Mouse (Mus musculus) neural tube, embryonic 10.5 days (tissue): Measurements from ENCODE around the gene Tbp.

Experiments
- DNase-seq: peaks from one replicate; pipeline ENCODE4 v3.0.0-alpha.2; 2017; ENCODE audit warnings: low spot score; ENCODE audit errors: extremely low spot score

Tbp gene

GRCm38 (mm10) chr17:15499656-15500394, at the start of gene Tbp, which contains the start of gene Psmb1:
TSS of gene Tbp (plus strand) at chr17:15499888.
TSS of gene Psmb1 (minus strand) at chr17:15499751.
- DNase-seq = peak; percentile 97

GRCm38 (mm10) chr17:15455203-15455602, 44.5 kb upstream of the Tbp start:
- DNase-seq = no peak

GRCm38 (mm10) chr17:15456595-15456994, 43.1 kb upstream of the Tbp start:
- no peak for DNase-seq

GRCm38 (mm10) chr17:15459761-15460160, 39.9 kb upstream of the Tbp start:
- DNase-seq = no peak

- no peak for DNase-seq
Observed at GRCm38 (mm10) chr17:15461921-15462495, 37.7 kb upstream of the Tbp start.

- DNase-seq = peak; percentile 83
Observed at GRCm38 (mm10) chr17:15467669-15468068, 32.0 kb upstream of the Tbp start.

- DNase-seq = no peak
Observed at GRCm38 (mm10) chr17:15472671-15473070, 27.0 kb upstream of the Tbp start.

- no peak for DNase-seq
Observed at GRCm38 (mm10) chr17:15490542-15490941, 9.1 kb upstream of the Tbp start.

GRCm38 (mm10) chr17:15497882-15498752, 1.6 kb upstream of the Tbp start:
- DNase-seq = peak; percentile 94

- DNase-seq = no peak
Observed at GRCm38 (mm10) chr17:15498753-15499113, 955 bp upstream of the Tbp start.

- DNase-seq = no peak
Observed at GRCm38 (mm10) chr17:15510694-15511093, 11.0 kb downstream of the Tbp start.

GRCm38 (mm10) chr17:15517776-15518175, 18.1 kb downstream of the Tbp start:
- DNase-seq = no peak

GRCm38 (mm10) chr17:15518186-15518585, 18.5 kb downstream of the Tbp start:
- no peak for DNase-seq

GRCm38 (mm10) chr17:15518766-15519165, 19.1 kb downstream of the Tbp start:
- DNase-seq = no peak

GRCm38 (mm10) chr17:15526304-15526703, 26.6 kb downstream of the Tbp start:
- DNase-seq = no peak

- DNase-seq = peak; percentile 98
Observed at GRCm38 (mm10) chr17:15526986-15527810, 27.5 kb downstream of the Tbp start, which contains the start of gene Pdcd2. TSS of gene Pdcd2 (minus strand) at chr17:15527301.

GRCm38 (mm10) chr17:15527811-15528136, 28.1 kb downstream of the Tbp start:
- no peak for DNase-seq

GRCm38 (mm10) chr17:15528887-15529286, 29.2 kb downstream of the Tbp start:
- DNase-seq = no peak

- DNase-seq = peak; percentile 29
Observed at GRCm38 (mm10) chr17:15530141-15530540, 30.5 kb downstream of the Tbp start.

- no peak for DNase-seq
Observed at GRCm38 (mm10) chr17:15535162-15535800, 35.6 kb downstream of the Tbp start.

- DNase-seq = no peak
Observed at GRCm38 (mm10) chr17:15535943-15536342, 36.3 kb downstream of the Tbp start.
